Mouse (Mus musculus) G1E (cell line): Measurements from ENCODE around the gene Hspa1l.

Source experiments
- CTCF ChIP-seq: IDR thresholded peaks from 2 replicates; pipeline ENCODE4 v1.5.1; 2012; ENCODE audit warnings: low read depth, low read length, inconsistent platforms, mixed read lengths
- GATA1 ChIP-seq: IDR thresholded peaks from 2 replicates; pipeline ENCODE4 v1.6.1; 2012; ENCODE audit warnings: borderline replicate concordance, low read length, inconsistent platforms, mixed read lengths
- GATA2 ChIP-seq: IDR thresholded peaks from 2 replicates; pipeline ENCODE4 v1.6.1; 2012; ENCODE audit warnings: low read depth, low read length, inconsistent platforms, borderline replicate concordance
- POLR2AphosphoS5 ChIP-seq: IDR thresholded peaks from 2 replicates; pipeline ENCODE4 v1.6.1; 2012; ENCODE audit warnings: low read depth, low read length, inconsistent platforms; ENCODE audit not compliant: insufficient replicate concordance
- TAL1 ChIP-seq: conservative IDR thresholded peaks from 2 replicates; pipeline ENCODE4 v1.6.1; 2012; ENCODE audit warnings: low read depth, low read length, inconsistent platforms, mixed read lengths

GRCm38 (mm10) chr17:34927306-34928019 is 45.0 kb upstream of the Hspa1l start:
- TF ChIP-seq CTCF (no peak), TAL1 (no peak), POLR2AphosphoS5 (no peak), GATA1 (no peak), GATA2 (no peak)
